Mouse (Mus musculus) intestine, postnatal 0 days (tissue): ENCODE data around the gene Gm5286. TPM values are rescaled to one million over a fixed set of nuclear protein-coding genes. Genes with fewer than 3 reads are reported as not detected.
"Not testable (repeated sequence)": the region's sequence is repeated elsewhere in the genome, so short reads cannot be mapped to it uniquely, and the experiment has no call there.

Experiments used
- ATAC-seq: fragments of 200-750 bp; cut with Nextera tagmentation; 2 replicates; pipeline ENCODE4 v1.8.0; 2017; ENCODE audit warnings: mild to moderate bottlenecking, moderate TSS enrichment, moderate library complexity
- H3K27ac ChIP-seq: fragments of 300-500 bp; sonication (generic); 2 replicates; pipeline ENCODE4 v1.5.1; 2014; ENCODE audit warnings: mild to moderate bottlenecking, low read depth, low read length, moderate library complexity
- H3K27me3 ChIP-seq: fragments of 300-500 bp; sonication (generic); replicated peaks from 2 replicates; pipeline ENCODE4 v1.6.1; 2014; ENCODE audit warnings: low read length, mixed read lengths; ENCODE audit not compliant: control insufficient read depth, insufficient read depth
- H3K36me3 ChIP-seq: fragments of 300-500 bp; sonication (generic); 2 replicates; pipeline ENCODE4 v1.6.1; 2014; ENCODE audit warnings: mild to moderate bottlenecking, moderate library complexity; ENCODE audit not compliant: control insufficient read depth, insufficient read depth
- H3K4me1 ChIP-seq: fragments of 300-500 bp; sonication (generic); replicated peaks from 2 replicates; pipeline ENCODE4 v1.6.1; 2014; ENCODE audit warnings: antibody characterized with exemption, low read length, mixed read lengths; ENCODE audit not compliant: control insufficient read depth, insufficient read depth
- H3K4me2 ChIP-seq: fragments of 300-500 bp; sonication (generic); replicated peaks from 2 replicates; pipeline ENCODE4 v1.6.1; 2014; ENCODE audit warnings: low read depth, mild to moderate bottlenecking, moderate library complexity
- H3K4me3 ChIP-seq: fragments of 300-500 bp; sonication (generic); 2 replicates; pipeline ENCODE4 v1.5.1; 2014; ENCODE audit warnings: low read depth, low read length
- H3K9ac ChIP-seq: fragments of 300-500 bp; sonication (generic); 2 replicates; pipeline ENCODE4 v1.6.1; 2014; ENCODE audit warnings: mild to moderate bottlenecking, low read depth, low read length
- H3K9me3 ChIP-seq: fragments of 300-500 bp; sonication (generic); 2 replicates; pipeline ENCODE4 v1.6.1; 2016; ENCODE audit warnings: mixed run types; ENCODE audit not compliant: control insufficient read depth
- WGBS: fragments of 180-500 bp; shearing (Covaris S2); extraction: QIAGEN DNeasy Blood & Tissue Kit; methylation state at CpG from one replicate; pipeline ENCODE4 v1.1.7; 2014; 5-methylcytosine and 5-hydroxymethylcytosine counted together
- polyA plus RNA-seq: library from polyadenylated mRNA; unstranded; fragments of >200 nt; fragmentation: Nextera tagmentation; extraction: Ambion mirVana; gene quantifications from 2 replicates; pipeline ENCODE4 v1.2.1, GENCODE M21; 2015

Gene Gm5286
- polyA plus RNA-seq, result not detected in 2 replicates

- not testable (repeated sequence) for H3K4me2 ChIP-seq, H3K4me3 ChIP-seq, H3K27ac ChIP-seq, H3K4me1 ChIP-seq, H3K36me3 ChIP-seq, H3K27me3 ChIP-seq, H3K9me3 ChIP-seq, H3K9ac ChIP-seq, ATAC-seq
- 94% methylated on average over 1 of the region's 4 CpGs for WGBS
Measured at GRCm38 (mm10) chr3:94196414-94196813, at the start of gene Gm5286. TSS of gene Gm5286 (plus strand) at chr3:94196714.

DNA sequence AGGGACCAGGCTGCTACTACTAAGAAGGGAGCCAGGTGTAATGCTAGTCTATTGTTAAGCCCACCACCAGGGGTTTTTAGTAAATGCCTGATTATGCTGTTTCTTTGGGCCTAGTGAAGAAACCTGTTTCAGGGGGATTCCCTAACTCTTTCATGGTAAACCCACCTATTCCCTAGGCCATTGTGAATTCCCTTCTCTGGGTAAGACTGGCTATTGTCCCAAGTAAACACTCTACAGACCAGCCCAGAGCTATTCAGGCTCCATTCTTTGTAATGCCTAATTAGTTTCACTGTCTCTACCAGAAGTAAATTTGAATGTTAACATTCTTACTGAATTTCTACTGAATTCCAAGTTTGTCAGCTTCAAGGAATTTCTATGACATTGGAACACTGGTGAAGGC lies 29.2 kb upstream of the Gm5286 start:
- H3K4me2 ChIP-seq, H3K36me3 ChIP-seq, H3K27me3 ChIP-seq, H3K4me1 ChIP-seq, H3K9ac ChIP-seq, ATAC-seq, H3K27ac ChIP-seq, H3K4me3 ChIP-seq, H3K9me3 ChIP-seq: not testable (repeated sequence)

GRCm38 (mm10) chr3:94178093-94178492 lies 18.4 kb upstream of the Gm5286 start, which contains the start of gene Gm10696:
TSS of gene Gm10696 (minus strand) at chr3:94178193.
- 88% methylated on average over 1 of the region's 1 CpGs for WGBS
- not testable (repeated sequence) for H3K4me2 ChIP-seq, H3K9me3 ChIP-seq, H3K27me3 ChIP-seq, H3K9ac ChIP-seq, H3K27ac ChIP-seq, H3K36me3 ChIP-seq, ATAC-seq, H3K4me3 ChIP-seq, H3K4me1 ChIP-seq

Other genes starting within 250 kb of the Gm5286 start
- not detected in 2 replicates for gene Tdpoz5, start 235.4 kb upstream of the Gm5286 start, polyA plus RNA-seq
- 0.22 and 0.29 TPM in 2 replicates for gene Gm9125, start 141.8 kb upstream of the Gm5286 start, polyA plus RNA-seq
- not detected in 2 replicates for gene Gm10697, start 124.1 kb upstream of the Gm5286 start, polyA plus RNA-seq
- gene Gm10696, start 18.5 kb upstream of the Gm5286 start, polyA plus RNA-seq, result not detected in 2 replicates
- gene Gm4778, start 67.3 kb downstream of the Gm5286 start, polyA plus RNA-seq, result not detected in 2 replicates
- 18.0 and 19.8 TPM in 2 replicates for gene Them4, start 113.4 kb downstream of the Gm5286 start, polyA plus RNA-seq
- gene Them5, start 145.4 kb downstream of the Gm5286 start, polyA plus RNA-seq, result not detected in 2 replicates
- 0.65 and 0.87 TPM in 2 replicates for gene C2cd4d, start 165.7 kb downstream of the Gm5286 start, polyA plus RNA-seq
- gene Rorc, start 176.1 kb downstream of the Gm5286 start, polyA plus RNA-seq, result 25.5 and 32.1 TPM in 2 replicates
- 0.68 and 0.86 TPM in 2 replicates for gene Lingo4, start 201.8 kb downstream of the Gm5286 start, polyA plus RNA-seq
- gene Tdrkh, start 216.6 kb downstream of the Gm5286 start, polyA plus RNA-seq, result 5.6 and 6.2 TPM in 2 replicates
- 33.5 and 35.2 TPM in 2 replicates for gene Mrpl9, start 246.6 kb downstream of the Gm5286 start, polyA plus RNA-seq
- gene Oaz3, start 247.2 kb downstream of the Gm5286 start, polyA plus RNA-seq, result 0.35 and 0.56 TPM in 2 replicates